In the genomic region with DNA sequence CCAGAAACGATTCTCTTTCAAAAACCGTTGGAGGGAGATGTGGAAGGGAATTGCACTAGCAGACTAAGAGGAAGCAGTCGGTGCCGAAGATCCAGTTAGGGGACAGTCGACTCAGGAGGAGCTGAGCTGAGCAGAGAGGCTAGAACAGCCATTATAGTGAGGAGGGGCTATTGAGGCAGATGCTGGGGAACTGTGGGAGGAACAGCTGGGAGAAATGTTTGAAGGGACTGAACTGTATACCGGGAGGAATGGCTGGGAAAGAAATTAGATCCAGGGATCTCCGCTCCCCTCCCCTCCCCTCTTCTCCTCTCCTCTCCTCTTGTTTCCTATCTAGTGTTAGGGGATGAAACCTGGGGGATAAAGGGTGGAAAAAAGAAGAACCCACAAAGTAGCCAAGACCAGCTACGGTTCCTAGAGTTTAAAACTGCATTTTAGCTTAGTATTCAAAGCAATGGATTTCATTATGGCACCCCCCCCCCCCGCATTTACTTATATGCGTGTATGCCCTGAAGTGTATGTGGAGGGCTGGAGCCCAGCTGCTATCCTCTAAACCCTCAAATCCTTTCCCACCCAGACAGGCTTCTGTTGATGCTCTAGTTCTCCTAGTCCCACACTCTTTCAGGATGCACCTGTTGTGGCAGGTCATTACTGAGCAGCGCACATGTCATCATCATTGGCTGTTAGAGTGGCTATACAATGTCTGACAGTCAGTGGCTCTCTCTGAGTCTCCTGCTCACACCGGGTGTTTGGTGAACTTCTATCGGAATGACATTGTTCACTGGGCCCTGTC, we compare ENCODE assay signal across 19 mouse cellular contexts. TPM values are rescaled to one million over a fixed set of nuclear protein-coding genes. Genes with fewer than 3 reads are reported as not detected.
DNase-seq lines count a peak whose midpoint lies in the region; ATAC-seq lines count a peak whose summit lies in the region.
"Had no signal": no experiment of that assay in that cellular context is flagged by ENCODE, and none has a peak within 500 bp of the region (broad histone marks: within the 10 kb centered on the region; RNA-seq: fewer than 3 reads in every experiment).

No protein-coding gene starts in this region.

- ATAC-seq in heart, embryonic 12.5 days (ENCODE audit: insufficient number of reproducible peaks, low FRiP score): no peak
- no peak for ATAC-seq in liver, embryonic 12.5 days
- ATAC-seq in embryonic facial prominence, embryonic 15.5 days (ENCODE audit: insufficient number of reproducible peaks, low FRiP score, low TSS enrichment, low read depth): peak; percentile 61
- no peak for ATAC-seq in liver, embryonic 15.5 days (ENCODE audit: insufficient read depth)
- no peak for ATAC-seq in frontal cortex, adult (ENCODE audit: low TSS enrichment)
- ATAC-seq: forebrain, embryonic 15.5 days had no signal

- H3K27me3 ChIP-seq in heart, embryonic 12.5 days (replicated peaks): peaks cover 7% of the 10 kb centered on the region
- peaks cover 17% of the 10 kb centered on the region for H3K27me3 ChIP-seq in liver, embryonic 12.5 days (replicated peaks)
- no peaks in the 10 kb centered on the region for H3K27me3 ChIP-seq in embryonic facial prominence, embryonic 15.5 days
- no peaks in the 10 kb centered on the region for H3K27me3 ChIP-seq in liver, embryonic 15.5 days
- H3K27me3 ChIP-seq: forebrain, embryonic 15.5 days had no signal

- no peak for DNase-seq in heart, postnatal 4 days
- DNase-seq in liver: no peak
- no peak for DNase-seq in right cerebral cortex, adult 18-20 months
- DNase-seq: cerebellum, adult 2 months; gastrocnemius, postnatal 25 days; heart, postnatal 10 days; kidney, adult 11 months; layer of hippocampus, adult 9-11 months; lung, postnatal 14 days; midbrain, embryonic 14.5 days; right cerebral cortex, postnatal 14 days had no signal

- no peak overlapping the region for H3K9ac ChIP-seq in heart, embryonic 12.5 days
- H3K9ac ChIP-seq in liver, embryonic 12.5 days: no peak overlapping the region; the same call in 1 of the 2 replicates
- H3K9ac ChIP-seq in embryonic facial prominence, embryonic 15.5 days: no peak overlapping the region
- no peak overlapping the region; the same call in 1 of the 2 replicates for H3K9ac ChIP-seq in liver, embryonic 15.5 days
- H3K9ac ChIP-seq: forebrain, embryonic 15.5 days had no signal

- H3K36me3 ChIP-seq in heart, embryonic 12.5 days: no peaks in the 10 kb centered on the region
- H3K36me3 ChIP-seq in liver, embryonic 12.5 days: peaks cover 12% of the 10 kb centered on the region; the same call in 1 of the 2 replicates
- H3K36me3 ChIP-seq in embryonic facial prominence, embryonic 15.5 days: no peaks in the 10 kb centered on the region
- H3K36me3 ChIP-seq in liver, embryonic 15.5 days (replicated peaks): 0 out of 2 replicates have a peak, but pooled peaks cover 6% of the 10 kb centered on the region
- H3K36me3 ChIP-seq: forebrain, embryonic 15.5 days had no signal

- H3K9me3 ChIP-seq in heart, embryonic 12.5 days (replicated peaks): no peaks in the 10 kb centered on the region
- no peaks in the 10 kb centered on the region for H3K9me3 ChIP-seq in liver, embryonic 12.5 days (replicated peaks)
- no peaks in the 10 kb centered on the region for H3K9me3 ChIP-seq in embryonic facial prominence, embryonic 15.5 days (replicated peaks)
- no peaks in the 10 kb centered on the region for H3K9me3 ChIP-seq in liver, embryonic 15.5 days (replicated peaks)
- H3K9me3 ChIP-seq: forebrain, embryonic 15.5 days had no signal

- H3K4me1 ChIP-seq in heart, embryonic 12.5 days (replicated peaks): peaks cover 6% of the 10 kb centered on the region; the same call in 1 of the 2 replicates
- H3K4me1 ChIP-seq in liver, embryonic 12.5 days: peaks cover 52% of the 10 kb centered on the region
- H3K4me1 ChIP-seq in embryonic facial prominence, embryonic 15.5 days: no peaks in the 10 kb centered on the region
- peaks cover 51% of the 10 kb centered on the region for H3K4me1 ChIP-seq in liver, embryonic 15.5 days (replicated peaks)
- H3K4me1 ChIP-seq: forebrain, embryonic 15.5 days had no signal

- H3K4me3 ChIP-seq in heart, embryonic 12.5 days: no peak overlapping the region
- H3K4me3 ChIP-seq in liver, embryonic 12.5 days: no peak overlapping the region; the same call in 1 of the 2 replicates
- 0 out of 2 replicates have a peak overlapping the region, but pooled peaks have one; percentile 4 for H3K4me3 ChIP-seq in embryonic facial prominence, embryonic 15.5 days (replicated peaks)
- no peak overlapping the region for H3K4me3 ChIP-seq in liver, embryonic 15.5 days (replicated peaks)
- H3K4me3 ChIP-seq: forebrain, embryonic 15.5 days had no signal

- H3K27ac ChIP-seq in heart, embryonic 12.5 days (ENCODE audit: poor library complexity, severe bottlenecking): no peak overlapping the region
- H3K27ac ChIP-seq in liver, embryonic 12.5 days: peak overlapping the region; percentile 58
- peak overlapping the region; percentile 60 for H3K27ac ChIP-seq in embryonic facial prominence, embryonic 15.5 days (replicated peaks)
- no peak overlapping the region; the same call in 1 of the 2 replicates for H3K27ac ChIP-seq in liver, embryonic 15.5 days (replicated peaks)
- H3K27ac ChIP-seq: forebrain, embryonic 15.5 days had no signal

- 50% methylated on average over 13 of the region's 13 CpGs for WGBS in heart, embryonic 12.5 days
- 53% methylated on average over 13 of the region's 13 CpGs for WGBS in liver, embryonic 12.5 days (ENCODE audit: insufficient replicate concordance)
- 30% methylated on average over 13 of the region's 13 CpGs for WGBS in embryonic facial prominence, embryonic 15.5 days
- 47% methylated on average over 13 of the region's 13 CpGs for WGBS in liver, embryonic 15.5 days (ENCODE audit: insufficient replicate concordance)

- peak overlapping the region; percentile 33 for H3K4me2 ChIP-seq in heart, embryonic 12.5 days
- peak overlapping the region; percentile 48 for H3K4me2 ChIP-seq in liver, embryonic 12.5 days
- H3K4me2 ChIP-seq in embryonic facial prominence, embryonic 15.5 days (replicated peaks): peak overlapping the region; percentile 31
- peak overlapping the region; percentile 25 for H3K4me2 ChIP-seq in liver, embryonic 15.5 days
- H3K4me2 ChIP-seq: forebrain, embryonic 15.5 days had no signal

RNA-seq across cellular contexts. Expression of a gene that starts 6.8 kb away (rescaled TPM):
- 0.34 and 0.85 TPM in 2 replicates for polyA plus RNA-seq in heart, embryonic 12.5 days (2016; fragmentation: Nextera tagmentation; extraction: Ambion mirVana)
- total RNA-seq in heart, postnatal 4 days (2021): under 1 TPM; 0.38 to 0.47 TPM
- polyA plus RNA-seq in liver, embryonic 12.5 days (2016; fragmentation: Nextera tagmentation; extraction: Ambion mirVana): 6.2 and 7.6 TPM in 2 replicates
- 2.1 and 2.6 TPM in 2 replicates for polyA plus RNA-seq in embryonic facial prominence, embryonic 15.5 days (2015; fragmentation: Nextera tagmentation; extraction: Ambion mirVana)
- 11.8 and 11.9 TPM in 2 replicates for polyA plus RNA-seq in liver, embryonic 15.5 days (2015; fragmentation: Nextera tagmentation; extraction: Ambion mirVana)

RNA-seq across cellular contexts. Expression of a gene that starts 35.3 kb away (rescaled TPM):
- 11.9 and 12.4 TPM in 2 replicates for polyA plus RNA-seq in heart, embryonic 12.5 days (2016; fragmentation: Nextera tagmentation; extraction: Ambion mirVana)
- 10 to 100 TPM; 13.3 to 13.6 TPM for total RNA-seq in heart, postnatal 4 days (2021)
- 10.1 and 10.2 TPM in 2 replicates for polyA plus RNA-seq in liver, embryonic 12.5 days (2016; fragmentation: Nextera tagmentation; extraction: Ambion mirVana)
- polyA plus RNA-seq in embryonic facial prominence, embryonic 15.5 days (2015; fragmentation: Nextera tagmentation; extraction: Ambion mirVana): 14.4 and 18.8 TPM in 2 replicates
- 27.1 and 33.0 TPM in 2 replicates for polyA plus RNA-seq in liver, embryonic 15.5 days (2015; fragmentation: Nextera tagmentation; extraction: Ambion mirVana)

RNA-seq across cellular contexts. Expression of a gene that starts 35.7 kb away (rescaled TPM):
- polyA plus RNA-seq in heart, embryonic 12.5 days (2016; fragmentation: Nextera tagmentation; extraction: Ambion mirVana): 339 and 347 TPM in 2 replicates
- 100 to 1,000 TPM; 269 to 282 TPM for total RNA-seq in heart, postnatal 4 days (2021)
- polyA plus RNA-seq in liver, embryonic 12.5 days (2016; fragmentation: Nextera tagmentation; extraction: Ambion mirVana): 252 and 256 TPM in 2 replicates
- 338 and 340 TPM in 2 replicates for polyA plus RNA-seq in embryonic facial prominence, embryonic 15.5 days (2015; fragmentation: Nextera tagmentation; extraction: Ambion mirVana)
- polyA plus RNA-seq in liver, embryonic 15.5 days (2015; fragmentation: Nextera tagmentation; extraction: Ambion mirVana): 151 and 177 TPM in 2 replicates

RNA-seq across cellular contexts. Expression of a gene that starts 37.1 kb away (rescaled TPM):
- polyA plus RNA-seq in heart, embryonic 12.5 days (2016; fragmentation: Nextera tagmentation; extraction: Ambion mirVana): not detected in 2 replicates
- total RNA-seq in heart, postnatal 4 days (2021): not detected
- 0.08 TPM in 1 of 2 replicates, not detected in the other for polyA plus RNA-seq in liver, embryonic 12.5 days (2016; fragmentation: Nextera tagmentation; extraction: Ambion mirVana)
- not detected in 2 replicates for polyA plus RNA-seq in embryonic facial prominence, embryonic 15.5 days (2015; fragmentation: Nextera tagmentation; extraction: Ambion mirVana)
- polyA plus RNA-seq in liver, embryonic 15.5 days (2015; fragmentation: Nextera tagmentation; extraction: Ambion mirVana): not detected in 2 replicates
- total RNA-seq: gastrocnemius, postnatal 25 days; heart, postnatal 10 days; left cerebral cortex, postnatal 25 days had no signal
- polyA plus RNA-seq: cerebellum, adult 2 months; forebrain, embryonic 15.5 days; midbrain, embryonic 14.5 days; neural tube, embryonic 14.5 days had no signal

RNA-seq across cellular contexts. Expression of a gene that starts 47.8 kb away (rescaled TPM):
- 29.0 and 31.2 TPM in 2 replicates for polyA plus RNA-seq in heart, embryonic 12.5 days (2016; fragmentation: Nextera tagmentation; extraction: Ambion mirVana)
- 10 to 100 TPM; 26.1 to 27.9 TPM for total RNA-seq in heart, postnatal 4 days (2021)
- 14.5 and 14.8 TPM in 2 replicates for polyA plus RNA-seq in liver, embryonic 12.5 days (2016; fragmentation: Nextera tagmentation; extraction: Ambion mirVana)
- 43.0 and 47.0 TPM in 2 replicates for polyA plus RNA-seq in embryonic facial prominence, embryonic 15.5 days (2015; fragmentation: Nextera tagmentation; extraction: Ambion mirVana)
- polyA plus RNA-seq in liver, embryonic 15.5 days (2015; fragmentation: Nextera tagmentation; extraction: Ambion mirVana): 11.4 and 12.1 TPM in 2 replicates

Comparison
In these comparisons a context has a peak if more than half of its experiments do, and no peak if none do; other contexts are left out.
1. H3K27ac ChIP-seq: peak in liver, embryonic 12.5 days (single experiment) and embryonic facial prominence, embryonic 15.5 days (single experiment); none in heart, embryonic 12.5 days (single experiment) and liver, embryonic 15.5 days (single experiment).
2. Peak in every context shown above with its lines, with median percentiles within 50 percentile points of each other: H3K4me2 ChIP-seq.